9 mouse cellular contexts compared by ENCODE assay signal in the genomic region with DNA sequence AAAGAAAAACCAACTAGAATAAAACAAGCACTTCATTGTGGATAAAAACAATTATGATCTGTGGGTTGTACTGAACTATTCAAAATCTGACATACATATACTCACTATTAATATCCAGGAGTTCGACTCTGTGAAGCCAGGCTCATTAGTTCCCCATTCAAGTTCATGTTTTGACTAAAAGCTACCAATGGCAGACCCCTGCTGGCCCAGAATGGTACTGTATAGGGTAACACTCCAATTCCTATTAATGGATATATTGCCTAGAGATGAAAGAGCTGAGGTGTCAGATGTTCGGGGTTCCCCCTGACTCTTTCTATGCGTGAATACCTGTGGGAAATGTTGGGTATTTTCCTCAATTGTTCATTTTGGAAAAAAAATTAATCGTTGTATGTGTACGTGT.
DNase-seq lines count a peak whose midpoint lies in the region; ATAC-seq and TF ChIP-seq lines count a peak whose summit lies in the region.
"Had no signal": no experiment of that assay in that cellular context is flagged by ENCODE, and none has a peak within 500 bp of the region (broad histone marks: within the 10 kb centered on the region; RNA-seq: fewer than 3 reads in every experiment).

No protein-coding gene starts in this region.

- H3K27me3 ChIP-seq in hindbrain, embryonic 13.5 days, result no peaks in the 10 kb centered on the region
- no peaks in the 10 kb centered on the region for H3K27me3 ChIP-seq in midbrain, embryonic 15.5 days (replicated peaks)
- H3K27me3 ChIP-seq in stomach, postnatal 0 days (ENCODE audit: control insufficient read depth, insufficient read depth, low read length), result no peaks in the 10 kb centered on the region
- H3K27me3 ChIP-seq: liver, embryonic 15.5 days had no signal

- H3K36me3 ChIP-seq in hindbrain, embryonic 13.5 days, result no peaks in the 10 kb centered on the region
- no peaks in the 10 kb centered on the region for H3K36me3 ChIP-seq in midbrain, embryonic 15.5 days (replicated peaks)
- no peaks in the 10 kb centered on the region for H3K36me3 ChIP-seq in stomach, postnatal 0 days (ENCODE audit: control insufficient read depth, insufficient read depth, low read length)
- H3K36me3 ChIP-seq: liver, embryonic 15.5 days had no signal

- TF ChIP-seq CTCF in left cerebral cortex, adult 2 months (IDR thresholded peaks at IDR 0.05), result peak; percentile 72
- peak; percentile 85 for TF ChIP-seq CTCF in stomach, postnatal 0 days (IDR thresholded peaks at IDR 0.05; ENCODE audit: low read depth)

- H3K27ac ChIP-seq in hindbrain, embryonic 13.5 days, result no peak overlapping the region
- no peak overlapping the region for H3K27ac ChIP-seq in left cerebral cortex, adult 2 months
- no peak overlapping the region for H3K27ac ChIP-seq in midbrain, embryonic 15.5 days
- H3K27ac ChIP-seq in stomach, postnatal 0 days (replicated peaks), result no peak overlapping the region
- H3K27ac ChIP-seq: liver, embryonic 15.5 days had no signal

- peaks cover 4% of the 10 kb centered on the region for H3K4me1 ChIP-seq in hindbrain, embryonic 13.5 days (replicated peaks)
- H3K4me1 ChIP-seq in midbrain, embryonic 15.5 days, result no peaks in the 10 kb centered on the region; the same call in 1 of the 2 replicates
- peaks cover 2% of the 10 kb centered on the region; the same call in 1 of the 2 replicates for H3K4me1 ChIP-seq in stomach, postnatal 0 days (replicated peaks; ENCODE audit: control insufficient read depth, insufficient read depth)
- H3K4me1 ChIP-seq: liver, embryonic 15.5 days had no signal

- intact Hi-C loops in left cerebral cortex, postnatal 36 days (cut with DNase I), result loop anchor here (5.0 kb wide), 1 partner anchor 198 kb away; no protein-coding TSS in a partner anchor
- intact Hi-C loops in left cerebral cortex, adult 2 months (cut with DNase I), result no loop called here

- H3K9me3 ChIP-seq in hindbrain, embryonic 13.5 days, result no peaks in the 10 kb centered on the region
- H3K9me3 ChIP-seq in midbrain, embryonic 15.5 days, result no peaks in the 10 kb centered on the region
- no peaks in the 10 kb centered on the region for H3K9me3 ChIP-seq in stomach, postnatal 0 days (ENCODE audit: control insufficient read depth, low read length)
- H3K9me3 ChIP-seq: liver, embryonic 15.5 days had no signal

- H3K4me2 ChIP-seq in hindbrain, embryonic 13.5 days, result no peak overlapping the region
- H3K4me2 ChIP-seq in midbrain, embryonic 15.5 days, result no peak overlapping the region
- H3K4me2 ChIP-seq in stomach, postnatal 0 days (replicated peaks; ENCODE audit: low read depth), result no peak overlapping the region
- H3K4me2 ChIP-seq: liver, embryonic 15.5 days had no signal

- TF ChIP-seq EP300 in stomach, postnatal 0 days (optimal IDR thresholded peaks at IDR 0.05), result no peak

- H3K9ac ChIP-seq in hindbrain, embryonic 13.5 days, result no peak overlapping the region
- H3K9ac ChIP-seq in midbrain, embryonic 15.5 days, result no peak overlapping the region
- H3K9ac ChIP-seq in stomach, postnatal 0 days (ENCODE audit: low read length), result no peak overlapping the region
- H3K9ac ChIP-seq: liver, embryonic 15.5 days had no signal

- 63% methylated on average over 5 of the region's 5 CpGs for WGBS in hindbrain, embryonic 13.5 days
- 58% methylated on average over 5 of the region's 5 CpGs for WGBS in midbrain, embryonic 15.5 days
- WGBS in stomach, postnatal 0 days, result 52% methylated on average over 5 of the region's 5 CpGs

- peak; percentile 54; the same call in 1 of the 2 replicates for ATAC-seq in hindbrain, embryonic 13.5 days (ENCODE audit: low FRiP score)
- 0 out of 2 replicates have a peak, but pooled peaks have one; percentile 43 for ATAC-seq in midbrain, embryonic 15.5 days (replicated peaks)
- no peak for ATAC-seq in stomach, postnatal 0 days (ENCODE audit: low FRiP score, low TSS enrichment)

- DNase-seq in left cerebral cortex, adult 18-20 months (ENCODE audit: low spot score in 2 of 2), result peak; percentile 30 to 61
- no peak for DNase-seq in left cerebral cortex, postnatal 36 days (ENCODE audit: low spot score in 2 of 2)
- peak; percentile 17 to 80 for DNase-seq in adrenal gland, adult (ENCODE audit: inconsistent age in 2 of 2, low spot score in 1 of 2)
- DNase-seq in embryo, embryonic 11 days, result peak; percentile 76
- DNase-seq in left cerebral cortex, adult 2 months (ENCODE audit: extremely low spot score in 1 of 2, low spot score in 2 of 2), result peak in 1 of 2 experiments; percentile 35
- peak; percentile 67 for DNase-seq in stomach, postnatal 0 days (ENCODE audit: low spot score)

- H3K4me3 ChIP-seq in hindbrain, embryonic 13.5 days, result no peak overlapping the region
- no peak overlapping the region for H3K4me3 ChIP-seq in left cerebral cortex, adult 2 months
- no peak overlapping the region for H3K4me3 ChIP-seq in midbrain, embryonic 15.5 days
- H3K4me3 ChIP-seq in stomach, postnatal 0 days (ENCODE audit: low read depth, low read length), result no peak overlapping the region
- H3K4me3 ChIP-seq: liver, embryonic 15.5 days had no signal

Comparison
In these comparisons a context has a peak if more than half of its experiments do, and no peak if none do; other contexts are left out.
1. DNase-seq: peak in left cerebral cortex, adult 18-20 months (2 of 2), adrenal gland, adult (2 of 2), embryo, embryonic 11 days (single experiment) and stomach, postnatal 0 days (single experiment); none in left cerebral cortex, postnatal 36 days (0 of 2).